Mouse (Mus musculus) cerebellum, adult 18-20 months (tissue): ENCODE data around the gene P2ry12.

ENCODE experiments used
- DNase-seq, 2 experiments: peaks; one replicate each; pipeline ENCODE4 v3.0.0; 2021

Gene P2ry12

GRCm38 (mm10) chr3:59181134-59181533 lies 81.5 kb downstream of the P2ry12 start:
- DNase-seq: peak; percentile 37 to 42

DNA sequence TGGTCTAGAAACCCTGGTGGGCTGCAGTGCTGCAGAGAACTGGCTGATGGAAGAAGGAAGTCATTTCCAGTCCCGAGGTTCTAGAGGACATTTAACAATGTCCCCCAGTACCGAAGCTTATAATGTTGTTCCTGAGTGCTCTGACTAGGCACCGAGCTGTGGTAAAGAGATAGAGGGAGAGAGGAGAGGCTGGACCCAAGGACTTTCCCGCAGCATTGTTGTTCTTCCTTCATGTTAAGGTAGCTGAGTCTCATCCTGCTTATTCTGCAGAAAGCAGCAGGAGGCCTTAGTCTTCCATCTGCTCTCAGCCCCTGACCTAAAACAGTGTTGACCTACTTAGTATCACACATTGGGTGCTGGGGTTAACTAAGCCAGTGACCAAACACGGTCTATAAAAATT lies 85.8 kb downstream of the P2ry12 start:
- peak; percentile 78 to 86 for DNase-seq

DNA sequence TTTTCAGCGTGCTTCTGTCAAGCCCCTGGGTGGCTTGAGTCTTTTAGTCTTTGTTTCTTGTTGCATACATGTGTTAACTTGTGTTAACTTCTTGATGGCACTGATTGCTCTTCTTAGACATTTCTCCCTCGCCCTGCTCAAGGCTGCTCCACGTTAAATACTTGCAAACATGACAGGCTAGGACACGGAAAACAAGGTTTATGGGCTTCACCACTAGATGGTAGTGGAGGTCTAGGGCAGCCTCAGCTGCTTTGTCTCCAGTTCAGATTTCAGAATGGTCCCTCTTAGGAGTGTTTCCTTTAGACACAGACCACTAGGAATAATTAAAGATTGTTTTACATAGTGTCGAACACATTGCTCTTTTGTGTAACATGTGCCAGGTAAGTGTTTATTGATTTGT lies 87.4 kb downstream of the P2ry12 start:
- DNase-seq: peak; percentile 77 to 78

GRCm38 (mm10) chr3:59174426-59175154 lies 88.1 kb downstream of the P2ry12 start:
- DNase-seq: peak in 1 of 2 experiments; percentile 35

GRCm38 (mm10) chr3:59169921-59170627 lies 92.6 kb downstream of the P2ry12 start:
- no peak for DNase-seq

DNA sequence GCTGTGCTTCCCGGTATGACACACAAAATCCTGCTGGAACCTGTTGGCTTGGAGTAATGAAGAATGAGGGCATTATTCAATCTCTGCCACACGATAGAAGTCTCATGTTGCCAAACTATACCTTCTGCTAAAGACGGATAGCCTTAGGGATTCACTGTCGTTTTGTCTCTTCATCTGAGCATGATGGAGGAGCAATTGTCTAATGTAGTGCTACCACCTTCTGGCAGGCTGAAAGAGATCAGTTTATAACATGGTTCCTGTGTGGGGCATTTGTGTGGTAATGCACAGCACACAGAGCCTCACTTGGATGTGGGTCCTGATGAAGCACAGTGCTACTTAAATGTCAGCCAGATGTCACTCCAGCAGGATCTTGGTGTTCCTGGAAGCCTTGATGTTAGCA lies 93.5 kb downstream of the P2ry12 start:
- no peak for DNase-seq

- DNase-seq: no peak
These were observed 94.2 kb downstream of the P2ry12 start for GRCm38 (mm10) chr3:59168476-59168875.

DNA sequence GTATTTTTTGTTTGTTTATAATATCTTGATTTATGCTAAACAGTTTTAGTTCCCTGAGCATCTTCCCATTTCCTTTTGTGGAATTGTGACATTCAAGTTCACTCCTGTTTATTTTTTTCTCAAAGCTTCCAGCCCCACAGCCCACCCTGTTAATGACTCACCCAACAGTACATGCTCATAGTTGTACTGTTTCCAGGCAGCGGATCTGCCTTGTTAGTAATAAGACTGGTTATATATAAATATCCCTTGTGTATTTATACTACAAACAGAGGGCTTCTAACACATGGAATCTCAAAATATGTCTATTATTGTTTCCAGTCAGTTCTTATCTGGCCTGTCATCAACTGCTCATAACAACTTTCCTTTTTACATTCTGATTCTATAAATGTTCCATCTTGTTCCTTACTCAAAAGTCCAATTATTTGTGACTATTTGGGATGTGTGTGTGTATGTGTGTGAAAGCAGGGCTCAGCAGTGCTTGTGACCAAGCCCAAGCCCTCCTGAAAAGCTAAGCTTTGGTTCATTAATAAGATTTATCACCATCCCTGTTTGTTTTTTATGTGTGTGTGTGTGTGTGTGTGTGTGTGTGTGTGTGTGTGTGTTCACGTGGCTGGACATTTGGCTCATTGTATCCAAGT lies 95.1 kb downstream of the P2ry12 start:
- DNase-seq: no peak
